Mouse (Mus musculus): Measurements from ENCODE around the gene Scnn1b. TPM values are rescaled to one million over a fixed set of nuclear protein-coding genes. Genes with fewer than 3 reads are reported as not detected.

Gene Scnn1b
- total RNA-seq, 2 experiments from 2014 or later, result 0.11 TPM; not detected in 1

GRCm38 (mm10) chr7:121913944-121914343, 49.1 kb downstream of the Scnn1b start:
- DNase-seq, result no peak

DNA sequence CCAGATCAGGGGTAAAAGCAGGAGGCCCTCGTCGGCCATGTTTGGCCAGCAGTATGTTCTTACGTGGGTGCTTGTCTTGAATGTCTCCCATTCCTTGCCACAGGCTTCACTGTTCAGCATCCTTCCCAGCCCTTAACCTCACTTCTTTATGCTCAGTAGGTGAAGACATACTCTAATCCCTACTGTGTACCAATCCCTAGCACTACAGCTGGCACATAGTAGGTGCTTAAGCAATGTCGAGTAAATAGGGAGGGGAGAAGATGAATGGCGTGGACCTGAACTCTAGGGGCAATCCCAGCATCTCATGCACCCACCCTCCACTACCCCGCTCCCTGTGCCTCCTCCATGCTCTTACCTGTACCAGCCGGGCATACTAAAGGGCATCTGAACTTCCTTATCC, 59.5 kb downstream of the Scnn1b start:
- no peak for DNase-seq

DNA sequence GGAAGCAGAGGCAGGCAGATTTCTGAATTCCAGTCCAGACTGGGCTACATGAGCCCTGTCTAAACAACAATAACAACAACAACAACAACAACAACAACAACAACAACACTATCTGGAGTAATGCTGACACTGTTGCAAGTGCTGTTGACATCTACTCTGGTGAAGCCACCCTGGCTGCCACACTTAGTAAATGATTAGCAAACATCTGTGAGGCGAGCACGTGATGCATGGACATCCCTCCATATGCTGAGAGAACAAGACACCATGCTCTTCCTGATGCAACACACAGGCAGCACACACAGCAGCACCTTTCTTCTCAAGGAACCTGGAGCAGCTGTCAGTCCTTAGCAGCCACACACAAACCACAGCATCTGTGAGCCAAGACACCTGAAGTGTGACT, 63.0 kb downstream of the Scnn1b start:
- DNase-seq, result no peak

DNA sequence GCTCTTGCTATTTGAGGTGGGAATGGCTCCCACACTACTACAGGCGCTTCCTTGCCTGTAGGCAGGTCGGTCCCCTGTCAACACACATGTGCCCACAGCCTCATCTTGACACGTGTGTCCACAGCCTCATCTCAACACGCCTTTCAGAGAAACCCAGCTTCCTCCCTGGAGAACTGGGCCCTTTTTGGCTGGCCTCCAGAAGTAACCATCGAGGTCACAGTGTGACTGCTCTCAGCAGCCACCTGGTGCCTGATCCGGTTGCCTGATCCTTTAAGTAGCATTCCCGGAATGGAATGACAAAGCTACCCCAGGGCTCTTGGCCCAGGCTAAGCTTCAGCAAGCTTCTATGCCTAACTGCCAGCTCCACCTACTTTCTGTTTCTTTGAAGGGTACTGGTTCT, 66.4 kb downstream of the Scnn1b start:
- DNase-seq, result no peak

GRCm38 (mm10) chr7:121933675-121934074, 68.8 kb downstream of the Scnn1b start:
- no peak for DNase-seq

GRCm38 (mm10) chr7:121934346-121934745, 69.5 kb downstream of the Scnn1b start:
- no peak for DNase-seq

DNA sequence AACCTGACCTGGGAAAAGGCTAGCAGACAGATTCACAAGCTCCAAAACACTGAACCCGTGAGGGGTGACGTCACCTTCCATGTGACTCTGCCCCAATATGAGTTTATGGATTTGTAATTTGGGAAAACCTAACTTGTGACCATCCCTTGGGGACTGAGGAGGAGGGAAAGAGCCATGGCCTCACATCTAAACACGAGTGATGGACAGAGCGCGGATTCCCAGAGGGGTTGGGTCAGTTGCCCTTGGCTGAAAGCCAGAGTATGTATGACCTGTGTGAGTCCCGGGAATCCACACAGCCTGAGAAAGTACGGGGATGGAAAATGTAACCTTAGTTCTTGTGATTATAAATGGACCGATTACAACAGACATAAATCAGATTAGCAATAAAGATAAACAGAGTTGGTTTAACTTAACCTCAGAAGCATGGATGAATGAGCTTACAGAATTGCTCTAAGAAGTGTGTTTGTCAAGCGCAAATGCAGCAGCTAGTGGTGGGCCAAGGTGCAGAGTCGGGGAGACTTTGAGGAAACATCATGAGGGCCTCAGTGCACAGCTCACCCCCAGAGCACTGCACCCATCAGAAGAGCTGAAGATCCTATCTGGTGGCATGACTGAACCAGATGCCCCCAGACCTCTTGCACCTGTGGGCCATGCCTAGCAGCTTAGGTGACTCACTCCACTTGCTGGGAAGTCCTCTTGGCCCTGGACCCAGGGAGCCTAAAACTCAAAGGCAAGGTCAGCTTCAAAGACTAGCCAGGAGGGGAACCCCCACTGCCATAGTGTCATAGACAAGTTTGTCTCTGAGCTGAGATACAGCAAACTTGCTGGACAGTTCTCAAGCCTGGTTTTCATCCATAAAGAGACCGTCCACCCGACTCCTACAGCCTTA, 71.3 kb downstream of the Scnn1b start:
- DNase-seq, result peak; percentile 54

GRCm38 (mm10) chr7:121936861-121937630, 72.2 kb downstream of the Scnn1b start:
- no peak for DNase-seq

GRCm38 (mm10) chr7:121938124-121938891, 73.5 kb downstream of the Scnn1b start:
- no peak for DNase-seq

DNA sequence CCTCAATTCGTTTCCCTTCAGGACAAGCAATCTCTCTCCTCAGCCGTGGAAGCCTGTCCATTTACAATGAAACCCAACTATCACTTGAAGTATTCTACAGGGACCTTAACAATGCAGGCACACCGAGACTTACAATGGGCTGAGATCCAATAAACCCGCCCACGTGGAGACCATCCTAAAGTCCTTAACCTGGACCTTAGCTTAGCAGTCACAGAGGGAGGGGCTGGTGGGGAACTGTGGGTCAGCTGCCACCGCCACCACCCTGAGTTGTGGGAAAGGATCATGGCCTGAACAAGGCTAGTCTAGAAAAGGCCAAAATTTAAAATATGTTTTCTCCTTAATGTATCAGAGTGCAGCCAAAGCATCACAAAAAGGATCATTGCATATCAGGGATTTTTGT, 74.4 kb downstream of the Scnn1b start:
- no peak for DNase-seq

- no peak for DNase-seq
Measured at GRCm38 (mm10) chr7:121939729-121940128, 74.9 kb downstream of the Scnn1b start.

DNA sequence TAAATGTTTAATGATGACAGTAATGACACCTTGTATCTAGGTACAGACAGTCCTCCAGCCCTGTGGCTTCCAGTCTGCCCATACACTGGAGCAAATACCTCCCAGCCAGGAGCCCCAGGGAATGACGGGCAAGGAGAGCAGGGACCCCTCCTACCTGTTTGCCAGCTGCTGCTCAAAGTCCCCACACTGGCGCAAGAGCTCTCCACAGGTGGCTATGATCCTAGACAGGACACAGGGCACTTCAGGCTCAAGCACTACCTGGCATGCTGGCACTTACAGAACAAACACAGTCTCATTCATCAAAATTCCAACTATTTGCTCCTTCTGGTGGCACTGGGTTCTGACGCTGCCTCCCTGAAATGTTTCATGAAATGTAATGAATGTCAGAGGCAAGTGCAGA, 76.2 kb downstream of the Scnn1b start:
- no peak for DNase-seq

DNA sequence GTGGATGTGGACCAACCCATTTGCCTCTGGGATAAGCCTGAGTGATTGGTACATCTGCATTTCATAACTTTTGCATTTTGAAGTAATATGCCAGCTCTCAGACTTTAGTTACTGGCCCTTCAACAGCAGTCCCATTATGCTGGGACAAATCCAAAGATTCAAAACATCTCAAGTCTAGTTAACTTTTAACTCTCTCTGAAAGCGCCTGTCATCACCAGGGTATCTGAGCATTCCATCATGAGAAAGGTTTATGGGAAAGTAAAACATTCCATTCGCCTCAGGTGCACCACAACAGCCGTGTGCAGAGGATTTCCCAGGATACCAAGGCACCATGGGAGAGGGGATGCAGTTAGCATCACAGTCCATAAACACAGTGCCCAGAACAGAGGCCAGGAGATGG, 76.8 kb downstream of the Scnn1b start:
- no peak for DNase-seq

GRCm38 (mm10) chr7:121942371-121942770, 77.5 kb downstream of the Scnn1b start:
- DNase-seq, result no peak

DNA sequence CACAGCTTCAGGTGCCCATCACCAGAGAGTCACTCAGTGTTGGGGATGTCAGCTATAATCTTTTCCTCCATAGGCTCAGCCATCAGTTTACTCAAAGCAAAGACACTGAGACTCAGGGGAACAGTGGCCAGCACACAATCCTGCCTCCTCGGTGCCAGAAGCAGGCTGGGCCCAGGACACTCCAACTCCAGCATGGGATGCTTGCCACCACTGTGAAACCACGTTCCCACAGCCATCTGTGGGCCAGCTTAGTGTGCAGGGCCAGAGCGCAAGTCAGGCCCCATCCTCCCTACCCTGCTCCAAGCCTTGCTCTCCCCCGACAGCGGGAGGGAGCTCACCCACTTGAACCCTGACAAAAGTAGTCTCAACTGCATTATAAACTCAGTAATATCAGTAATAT, 81.4 kb downstream of the Scnn1b start:
- DNase-seq, result no peak

GRCm38 (mm10) chr7:121947513-121947912, 82.7 kb downstream of the Scnn1b start:
- no peak for DNase-seq

GRCm38 (mm10) chr7:121954891-121955669, 90.2 kb downstream of the Scnn1b start:
- no peak for DNase-seq

DNA sequence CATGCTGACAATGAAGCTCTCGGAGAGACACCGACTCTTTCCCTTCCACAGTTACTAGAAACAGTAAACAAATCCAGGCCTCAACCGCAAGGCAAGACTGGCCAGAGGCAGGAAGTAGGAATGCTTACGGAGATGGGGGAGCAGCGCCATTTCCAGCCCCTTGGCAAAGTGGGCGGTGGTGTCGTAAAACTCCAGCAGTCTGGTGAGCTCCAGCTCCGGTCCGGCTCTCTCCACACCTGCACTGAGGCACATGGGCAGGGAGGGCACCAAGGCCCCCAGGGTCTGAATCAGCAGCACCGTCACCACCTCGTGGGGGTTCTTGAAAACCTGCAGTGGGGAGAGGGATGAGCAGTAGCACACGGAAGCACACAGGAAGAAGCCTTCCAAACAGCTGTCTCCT, 91.0 kb downstream of the Scnn1b start:
- no peak for DNase-seq

- no peak for DNase-seq
Measured at GRCm38 (mm10) chr7:121961913-121962570, 97.2 kb downstream of the Scnn1b start.

DNA sequence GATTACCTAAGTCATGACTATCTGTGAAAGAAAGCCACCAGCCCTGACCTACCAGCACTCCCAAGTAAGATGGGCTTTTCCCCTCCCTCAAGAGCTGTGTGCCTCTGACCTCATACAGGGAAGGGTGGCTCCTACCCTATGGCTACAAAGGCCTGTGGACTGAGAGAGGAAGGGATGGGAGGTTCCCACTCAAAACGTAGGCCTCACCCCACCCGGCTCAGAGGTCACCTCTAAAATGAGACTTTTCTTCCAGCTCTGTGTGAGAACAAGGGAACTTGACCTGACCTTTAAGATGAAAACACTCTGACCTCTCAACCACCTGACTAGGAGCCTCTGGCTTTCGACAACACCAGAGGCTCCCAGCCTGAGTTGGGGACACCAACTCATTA, 97.7 kb downstream of the Scnn1b start:
- no peak for DNase-seq

DNA sequence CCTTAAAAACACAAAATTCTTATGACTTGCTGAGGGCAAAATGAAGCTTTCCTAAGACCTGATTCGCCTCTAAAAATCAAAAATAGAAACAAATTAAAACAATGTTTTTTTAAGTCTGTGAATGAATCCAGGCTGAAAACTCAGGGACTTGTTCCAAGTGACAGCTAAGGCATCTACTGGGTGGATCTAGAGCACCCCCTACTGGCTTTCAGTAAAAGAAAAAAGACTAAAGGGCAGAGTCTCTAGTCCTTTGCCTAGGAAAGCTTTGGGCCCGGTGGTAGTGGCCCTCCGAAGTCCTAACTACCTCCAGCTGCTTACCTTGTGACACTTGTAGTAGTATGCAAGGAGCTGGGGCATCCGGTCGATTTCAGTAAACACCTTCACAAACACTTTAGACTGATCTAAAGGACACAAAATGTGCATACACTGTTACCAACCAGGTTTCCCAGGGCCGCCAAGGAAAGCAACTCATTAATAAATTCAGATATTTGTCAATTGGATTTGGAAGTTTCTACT, 99.1 kb downstream of the Scnn1b start:
- no peak for DNase-seq

Data from gastrocnemius, postnatal 25 days (tissue).